Mouse (Mus musculus) E14TG2a.4 (cell line): ENCODE data around the gene Sept8.

Experiments used
- H3K27me3 ChIP-seq: 2 replicates; pipeline ENCODE4 v1.6.1; 2014; ENCODE audit warnings: low read length, control low read depth; ENCODE audit not compliant: insufficient read depth
- H3K36me3 ChIP-seq: 2 replicates; pipeline ENCODE4 v1.6.1; 2014; ENCODE audit warnings: low read length, control low read depth; ENCODE audit not compliant: insufficient read depth
- H3K4me1 ChIP-seq: replicated peaks from 2 replicates; pipeline ENCODE4 v1.6.1; 2014; ENCODE audit warnings: low read depth, low read length, control low read depth
- H3K4me3 ChIP-seq: replicated peaks from 2 replicates; pipeline ENCODE4 v1.5.1; 2014; ENCODE audit warnings: mild to moderate bottlenecking, low read length
- H3K9me3 ChIP-seq: 2 replicates; pipeline ENCODE4 v1.6.1; 2014; ENCODE audit warnings: low read length, control low read depth
- CTCF ChIP-seq: conservative IDR thresholded peaks from 2 replicates; pipeline ENCODE4 v1.5.1; 2014; ENCODE audit warnings: low read length
- NANOG ChIP-seq: IDR thresholded peaks from 2 replicates; pipeline ENCODE4 v1.6.1; 2014; ENCODE audit warnings: borderline replicate concordance, low read length, mixed read lengths
- POU5F1 ChIP-seq: IDR thresholded peaks from 2 replicates; pipeline ENCODE4 v1.6.1; 2014; ENCODE audit warnings: low read length, borderline replicate concordance

The Sept8 gene

DNA sequence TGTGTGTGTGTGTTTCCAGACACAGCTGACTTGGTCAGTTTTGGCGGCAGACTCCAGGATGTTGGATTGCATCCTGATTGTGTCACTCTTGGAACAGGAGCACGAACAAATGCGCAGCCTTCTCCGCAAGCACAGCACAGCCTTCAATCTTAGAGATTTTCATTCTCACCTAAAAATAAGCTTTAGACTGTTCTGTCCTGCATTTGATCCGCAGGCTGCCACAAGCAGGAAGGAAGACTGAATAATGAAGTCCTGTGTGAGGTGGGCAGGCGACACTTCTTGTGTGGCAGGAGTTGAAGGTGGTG, 10.1 kb downstream of the Sept8 start:
- Histone ChIP-seq H3K36me3 (no peaks in the 10 kb centered on the region), H3K27me3 (no peaks in the 10 kb centered on the region), H3K9me3 (no peaks in the 10 kb centered on the region), H3K4me1 (peaks cover 25% of the 10 kb centered on the region), H3K4me3 (no peak overlapping the region)
- TF ChIP-seq POU5F1, result no peak
- TF ChIP-seq NANOG, result no peak
- no peak for TF ChIP-seq CTCF

DNA sequence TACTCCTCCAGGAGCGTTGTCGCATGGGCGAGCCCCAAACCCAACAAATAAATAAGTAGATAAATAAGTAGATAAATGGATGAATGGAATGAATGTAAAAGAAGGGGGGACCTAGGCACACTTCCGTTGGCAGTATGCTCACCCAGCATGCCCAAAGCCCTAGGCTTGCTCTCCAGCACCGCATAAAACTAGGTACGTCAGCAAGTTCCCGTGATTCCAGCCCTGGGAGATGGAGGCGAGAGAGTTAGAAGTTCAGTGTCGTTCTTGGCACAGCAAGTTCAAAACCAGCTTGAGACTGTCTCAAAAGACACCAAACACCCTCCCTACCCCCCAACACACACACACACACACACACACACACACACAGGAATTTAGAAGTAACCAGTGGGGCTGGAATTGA, 10.9 kb downstream of the Sept8 start:
- no peak overlapping the region for H3K4me3 ChIP-seq
- H3K4me1 ChIP-seq, result peaks cover 23% of the 10 kb centered on the region
- TF ChIP-seq NANOG, result no peak
- TF ChIP-seq CTCF, result no peak
- no peak for TF ChIP-seq POU5F1
- H3K27me3 ChIP-seq, result no peaks in the 10 kb centered on the region
- no peaks in the 10 kb centered on the region for H3K9me3 ChIP-seq
- H3K36me3 ChIP-seq, result peaks cover 2% of the 10 kb centered on the region

- no peak for TF ChIP-seq CTCF
- TF ChIP-seq POU5F1, result no peak
- no peak for TF ChIP-seq NANOG
- Histone ChIP-seq H3K4me1 (peaks cover 14% of the 10 kb centered on the region), H3K9me3 (no peaks in the 10 kb centered on the region), H3K27me3 (peaks cover 9% of the 10 kb centered on the region), H3K4me3 (no peak overlapping the region), H3K36me3 (peaks cover 19% of the 10 kb centered on the region)
Observed at GRCm38 (mm10) chr11:53531578-53532230, 12.6 kb downstream of the Sept8 start.

GRCm38 (mm10) chr11:53532231-53532620, 13.2 kb downstream of the Sept8 start:
- TF ChIP-seq NANOG, result no peak
- TF ChIP-seq CTCF, result peak; percentile 39
- no peak for TF ChIP-seq POU5F1
- Histone ChIP-seq H3K4me1 (peaks cover 19% of the 10 kb centered on the region), H3K9me3 (no peaks in the 10 kb centered on the region), H3K36me3 (peaks cover 23% of the 10 kb centered on the region), H3K4me3 (no peak overlapping the region), H3K27me3 (peaks cover 14% of the 10 kb centered on the region)

GRCm38 (mm10) chr11:53539002-53539491, 20.0 kb downstream of the Sept8 start:
- Histone ChIP-seq H3K27me3 (peaks cover 29% of the 10 kb centered on the region), H3K4me1 (peaks cover 45% of the 10 kb centered on the region), H3K9me3 (no peaks in the 10 kb centered on the region), H3K4me3 (no peak overlapping the region), H3K36me3 (peaks cover 35% of the 10 kb centered on the region)
- no peak for TF ChIP-seq NANOG
- no peak for TF ChIP-seq POU5F1

GRCm38 (mm10) chr11:53540394-53540793, 21.3 kb downstream of the Sept8 start:
- TF ChIP-seq POU5F1, result no peak
- TF ChIP-seq CTCF, result no peak
- TF ChIP-seq NANOG, result no peak
- Histone ChIP-seq H3K4me3 (no peak overlapping the region), H3K4me1 (peaks cover 38% of the 10 kb centered on the region), H3K27me3 (peaks cover 29% of the 10 kb centered on the region), H3K36me3 (peaks cover 29% of the 10 kb centered on the region), H3K9me3 (no peaks in the 10 kb centered on the region)

- Histone ChIP-seq H3K36me3 (peaks cover 21% of the 10 kb centered on the region), H3K27me3 (peaks cover 25% of the 10 kb centered on the region)
- TF ChIP-seq POU5F1 (no peak), NANOG (no peak)
Observed at GRCm38 (mm10) chr11:53541222-53541621, 22.2 kb downstream of the Sept8 start.

DNA sequence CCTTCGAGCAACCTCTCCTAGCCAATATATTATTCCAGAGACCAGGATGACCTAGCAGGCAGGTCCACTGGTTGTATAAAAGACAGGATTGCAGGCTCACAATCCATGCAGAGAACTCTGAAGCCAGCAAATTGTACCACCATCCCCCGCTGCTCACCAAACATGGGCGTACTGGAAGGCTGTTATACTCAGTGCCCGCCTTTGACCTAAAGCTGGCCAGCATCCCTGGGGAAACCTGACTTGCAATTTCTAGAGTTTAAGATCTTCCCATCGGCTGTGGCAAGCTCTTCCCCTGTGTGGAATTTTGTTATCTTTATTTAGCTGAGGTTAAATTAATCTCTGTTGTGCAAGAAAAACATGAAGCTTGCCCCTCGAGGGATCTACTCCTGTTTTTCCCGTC, 24.0 kb downstream of the Sept8 start:
- H3K4me3 ChIP-seq, result peak overlapping the region; percentile 57; the same call in 1 of the 2 replicates
- TF ChIP-seq POU5F1 (no peak), CTCF (no peak), NANOG (no peak)
- peaks cover 24% of the 10 kb centered on the region for H3K4me1 ChIP-seq
- H3K36me3 ChIP-seq, result peaks cover 8% of the 10 kb centered on the region
- H3K9me3 ChIP-seq, result no peaks in the 10 kb centered on the region
- peaks cover 15% of the 10 kb centered on the region; the same call in 1 of the 2 replicates for H3K27me3 ChIP-seq

More at GRCm38 (mm10) chr11:53541222-53541621, 22.2 kb downstream of the Sept8 start:
- Histone ChIP-seq H3K4me1 (peaks cover 38% of the 10 kb centered on the region), H3K4me3 (no peak overlapping the region), H3K9me3 (no peaks in the 10 kb centered on the region)

GRCm38 (mm10) chr11:53546271-53546670, 27.2 kb downstream of the Sept8 start:
- Histone ChIP-seq H3K27me3 (peaks cover 5% of the 10 kb centered on the region; the same call in 1 of the 2 replicates), H3K36me3 (no peaks in the 10 kb centered on the region), H3K9me3 (no peaks in the 10 kb centered on the region), H3K4me1 (peaks cover 17% of the 10 kb centered on the region), H3K4me3 (no peak overlapping the region)
- TF ChIP-seq NANOG, result no peak
- TF ChIP-seq CTCF, result no peak
- TF ChIP-seq POU5F1, result no peak
